Mouse (Mus musculus) kidney, adult 2 months (tissue): ENCODE results near the gene Casp9.

ENCODE experiments used
- CTCF ChIP-seq: fragments of 200-500 bp; conservative IDR thresholded peaks from 2 replicates; pipeline ENCODE4 v1.5.1; 2011; ENCODE audit warnings: low read depth, mild to moderate bottlenecking, control low read depth, low read length, moderate library complexity, mixed read lengths; ENCODE audit not compliant: insufficient read depth, insufficient read length
- POLR2A ChIP-seq: fragments of 200-500 bp; IDR thresholded peaks from one replicate; pipeline ENCODE4 v1.6.1; 2011; ENCODE audit warnings: low read depth, low read length, control low read depth

GRCm38 (mm10) chr4:141750826-141751225 is 42.6 kb upstream of the Casp9 start:
- no peak for TF ChIP-seq CTCF
- no peak for TF ChIP-seq POLR2A
